21 mouse cellular contexts compared by ENCODE assay signal in the genomic region with DNA sequence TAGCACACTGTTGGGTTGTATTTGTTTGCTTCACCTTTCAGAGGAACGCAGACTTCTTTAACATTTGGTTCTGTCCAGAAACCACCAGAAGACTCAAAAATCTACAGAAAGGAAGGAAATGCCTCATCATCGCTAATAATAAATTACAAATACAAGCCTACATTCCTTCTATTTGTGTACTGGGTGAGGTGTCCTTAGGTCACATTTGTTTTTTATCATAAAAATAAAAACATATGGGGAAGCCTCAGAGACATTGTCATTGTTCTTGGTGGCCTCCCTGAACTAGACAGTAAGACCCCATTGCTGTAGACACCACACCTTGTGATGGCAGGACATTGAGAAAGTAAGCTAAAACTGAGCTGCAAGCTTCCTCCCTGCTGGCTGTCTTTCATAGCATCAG. TPM values are rescaled to one million over a fixed set of nuclear protein-coding genes. Genes with fewer than 3 reads are reported as not detected.
DNase-seq lines count a peak whose midpoint lies in the region; ATAC-seq and TF ChIP-seq lines count a peak whose summit lies in the region.
"Had no signal": no experiment of that assay in that cellular context is flagged by ENCODE, and none has a peak within 500 bp of the region (broad histone marks: within the 10 kb centered on the region; RNA-seq: fewer than 3 reads in every experiment).

A gene (minus strand): TSS at position 101 of the 400 bp plus-strand sequence.

- H3K9me3 ChIP-seq in midbrain, embryonic 16.5 days (replicated peaks; ENCODE audit: control insufficient read depth, low read length, poor library complexity, severe bottlenecking) = no peaks in the 10 kb centered on the region
- H3K9me3 ChIP-seq: embryonic facial prominence, embryonic 12.5 days; forebrain, embryonic 13.5 days; G1E; limb, embryonic 10.5 days; lung, embryonic 15.5 days had no signal

- H3K9ac ChIP-seq in heart, adult 2 months (ENCODE audit: low read depth, low read length) = no peak within 1 kb of the TSS
- H3K9ac ChIP-seq in midbrain, embryonic 16.5 days (ENCODE audit: low read depth, low read length) = no peak within 1 kb of the TSS
- H3K9ac ChIP-seq: embryonic facial prominence, embryonic 12.5 days; forebrain, embryonic 13.5 days; hindbrain, embryonic 14.5 days; lung, embryonic 15.5 days had no signal

- no peak for TF ChIP-seq POLR2A in heart, adult 2 months (IDR thresholded peaks at IDR 0.05; ENCODE audit: insufficient read depth, low read depth, low read length)

- no peak for TF ChIP-seq EP300 in heart, adult 2 months (IDR thresholded peaks at IDR 0.05; ENCODE audit: insufficient read depth, low read depth, low read length)

- no peaks in the 10 kb centered on the region; the same call in none of the 2 replicates for H3K79me2 ChIP-seq in heart, adult 2 months (replicated peaks; ENCODE audit: control insufficient read depth, insufficient read depth, low read length)

- intact Hi-C loops in heart, adult 2 months (cut with DNase I) = no loop called here
- intact Hi-C loops in gastrocnemius, postnatal 36 days (cut with DNase I) = no loop called here

- 80% methylated on average over 2 of the region's 2 CpGs for WGBS in heart, adult 2 months
- 96% methylated on average over 2 of the region's 2 CpGs for WGBS in midbrain, embryonic 16.5 days

- peaks cover 8% of the 10 kb centered on the region for H3K36me3 ChIP-seq in heart, adult 2 months (ENCODE audit: control insufficient read depth, insufficient read depth, low read length)
- no peaks in the 10 kb centered on the region for H3K36me3 ChIP-seq in midbrain, embryonic 16.5 days (ENCODE audit: control insufficient read depth, insufficient read depth, low read length)
- H3K36me3 ChIP-seq: embryonic facial prominence, embryonic 12.5 days; G1E; limb, embryonic 10.5 days; lung, embryonic 15.5 days had no signal

- no peak for ATAC-seq in midbrain, embryonic 16.5 days
- ATAC-seq: forebrain, embryonic 13.5 days had no signal

- H3K4me1 ChIP-seq in heart, adult 2 months (ENCODE audit: control insufficient read depth, insufficient read depth, low read length) = peaks cover 3% of the 10 kb centered on the region
- peaks cover 10% of the 10 kb centered on the region for H3K4me1 ChIP-seq in midbrain, embryonic 16.5 days (ENCODE audit: control insufficient read depth, insufficient read depth, low read length)
- H3K4me1 ChIP-seq: forebrain, embryonic 13.5 days had no signal

- H3K27me3 ChIP-seq in heart, adult 2 months (ENCODE audit: control insufficient read depth, insufficient read depth, low read length) = no peaks in the 10 kb centered on the region
- no peaks in the 10 kb centered on the region for H3K27me3 ChIP-seq in midbrain, embryonic 16.5 days (ENCODE audit: control insufficient read depth, insufficient read depth, low read depth, low read length)
- H3K27me3 ChIP-seq: embryonic facial prominence, embryonic 12.5 days; forebrain, embryonic 13.5 days; lung, embryonic 15.5 days had no signal

- no peak for DNase-seq in heart, adult 2 months
- DNase-seq in heart, adult 9 months (ENCODE audit: low spot score in 2 of 2) = no peak
- no peak for DNase-seq in layer of hippocampus, postnatal 25 days (ENCODE audit: extremely low spot score in 1 of 2, low spot score in 1 of 2)
- DNase-seq in layer of hippocampus, adult 8-10 months (ENCODE audit: low spot score in 2 of 2) = no peak
- no peak for DNase-seq in gastrocnemius, postnatal 36 days
- DNase-seq in heart, postnatal 4 days = no peak
- DNase-seq in adrenal gland, postnatal 10 days = no peak
- DNase-seq: cerebellum, adult 9-10 months; lung, postnatal 4 days; retina, postnatal 1 day had no signal

- TF ChIP-seq CTCF in heart, adult 2 months (IDR thresholded peaks at IDR 0.05) = no peak

- H3K4me3 ChIP-seq in heart, adult 2 months = no peak within 1 kb of the TSS
- H3K4me3 ChIP-seq in midbrain, embryonic 16.5 days (ENCODE audit: low read depth, low read length) = no peak within 1 kb of the TSS
- H3K4me3 ChIP-seq: embryonic facial prominence, embryonic 12.5 days; erythroblast, embryonic 14.5 days; forebrain, embryonic 13.5 days; left cerebral cortex, adult 2 months; limb, embryonic 10.5 days; lung, embryonic 15.5 days had no signal

- no peak within 1 kb of the TSS for H3K27ac ChIP-seq in heart, adult 2 months
- no peak within 1 kb of the TSS for H3K27ac ChIP-seq in midbrain, embryonic 16.5 days (ENCODE audit: low read length)
- H3K27ac ChIP-seq: embryonic facial prominence, embryonic 12.5 days; forebrain, embryonic 13.5 days; hindbrain, embryonic 14.5 days; left cerebral cortex, adult 2 months; limb, embryonic 10.5 days; lung, embryonic 15.5 days had no signal

- H3K4me2 ChIP-seq in midbrain, embryonic 16.5 days (ENCODE audit: low read length) = no peak within 1 kb of the TSS
- H3K4me2 ChIP-seq: embryonic facial prominence, embryonic 12.5 days; forebrain, embryonic 13.5 days; hindbrain, embryonic 14.5 days; liver, embryonic 11.5 days; lung, embryonic 15.5 days had no signal

RNA-seq across cellular contexts. Expression of the gene that starts here (rescaled TPM):
- total RNA-seq in heart, adult 2 months (2021) = 10 to 100 TPM; 47.0 to 68.1 TPM
- 25.0 and 38.7 TPM in 2 replicates for polyA plus RNA-seq in heart, adult 2 months (2012; rRNA removed)
- 10 to 100 TPM; 10.6 to 10.7 TPM for total RNA-seq in layer of hippocampus, postnatal 25 days (2021)
- 10 to 100 TPM in 1 of 4 experiments, 1 to 10 TPM in 3; 8.0 to 11.8 (median 9.4) TPM for total RNA-seq in layer of hippocampus, adult 8-10 months (2022)
- total RNA-seq in gastrocnemius, postnatal 36 days (2021) = 10 to 100 TPM; 55.5 to 57.7 TPM
- total RNA-seq in heart, postnatal 4 days (2021) = 10 to 100 TPM; 27.0 to 28.1 TPM
- polyA plus RNA-seq in midbrain, embryonic 16.5 days (2015; fragmentation: Nextera tagmentation; extraction: Ambion mirVana) = 0.22 and 0.38 TPM in 2 replicates
- 1 to 10 TPM; 6.1 to 9.4 TPM for total RNA-seq in adrenal gland, postnatal 10 days (2021)
- total RNA-seq: common myeloid progenitor, adult 5-6 weeks had no signal
- polyA plus RNA-seq: G1E had no signal

Comparison
In these comparisons a context has a peak if more than half of its experiments do, and no peak if none do; other contexts are left out.
1. RNA of the gene that starts here (polyA plus RNA-seq): 25.0 to 38.7 TPM in heart, adult 2 months; 0.22 to 0.38 TPM in midbrain, embryonic 16.5 days; every median in the first group is over 10 times any median in the second.